Mouse (Mus musculus): ENCODE results near the gene Tcp10a.
"Not testable (repeated sequence)": the region's sequence is repeated elsewhere in the genome, so short reads cannot be mapped to it uniquely, and the experiment has no call there.

Tcp10a gene

DNA sequence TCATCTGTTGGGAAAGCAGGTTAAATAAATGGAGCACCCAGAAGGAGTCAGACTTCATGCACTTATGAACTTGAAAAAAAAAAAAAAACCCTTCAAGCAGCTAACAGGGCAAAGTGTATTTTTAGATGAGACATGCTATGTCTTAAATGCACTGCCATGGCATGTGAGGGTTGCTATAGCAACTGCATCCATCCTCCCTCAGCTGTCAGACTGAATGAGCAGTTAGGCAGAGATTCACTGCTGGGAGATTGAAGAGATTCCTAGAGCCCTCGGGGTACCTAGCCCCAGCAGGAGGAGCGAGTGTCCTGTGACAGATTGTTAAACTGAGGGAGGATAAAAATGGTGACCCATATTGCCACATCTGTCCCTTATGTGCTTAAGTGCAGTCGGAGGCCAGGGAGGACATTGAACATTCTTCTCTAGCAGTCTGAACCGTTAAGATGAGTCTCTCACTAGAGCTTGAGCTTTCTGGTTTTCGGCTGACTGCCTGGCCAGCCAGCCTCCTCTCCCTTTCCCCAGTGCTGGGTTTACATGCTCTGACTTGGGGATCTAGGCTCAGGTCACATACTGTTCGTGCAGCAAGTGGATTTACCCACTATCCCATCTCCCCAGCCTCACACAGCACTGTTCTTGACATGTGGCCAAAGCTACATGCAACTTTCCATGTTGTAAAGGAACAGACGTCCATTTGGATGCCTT is 42.4 kb downstream of the Tcp10a start:
- DNase-seq (ENCODE audit: low spot score in 2 of 2) = not testable (repeated sequence)

GRCm38 (mm10) chr17:7369401-7369800 is 45.0 kb downstream of the Tcp10a start:
- DNase-seq (ENCODE audit: low spot score in 2 of 2) = not testable (repeated sequence)

- DNase-seq (ENCODE audit: low spot score in 2 of 2) = not testable (repeated sequence)
These were observed 47.4 kb downstream of the Tcp10a start, which contains the start of gene Gm49630 for GRCm38 (mm10) chr17:7371879-7372278. Gene Gm49630, minus strand, starts transcription at chr17:7371979.

- DNase-seq (ENCODE audit: low spot score in 2 of 2) = not testable (repeated sequence)
These were observed 52.7 kb downstream of the Tcp10a start for GRCm38 (mm10) chr17:7376951-7377700.

- DNase-seq (ENCODE audit: low spot score in 2 of 2) = not testable (repeated sequence)
These were observed 53.5 kb downstream of the Tcp10a start for GRCm38 (mm10) chr17:7377907-7378306.

DNA sequence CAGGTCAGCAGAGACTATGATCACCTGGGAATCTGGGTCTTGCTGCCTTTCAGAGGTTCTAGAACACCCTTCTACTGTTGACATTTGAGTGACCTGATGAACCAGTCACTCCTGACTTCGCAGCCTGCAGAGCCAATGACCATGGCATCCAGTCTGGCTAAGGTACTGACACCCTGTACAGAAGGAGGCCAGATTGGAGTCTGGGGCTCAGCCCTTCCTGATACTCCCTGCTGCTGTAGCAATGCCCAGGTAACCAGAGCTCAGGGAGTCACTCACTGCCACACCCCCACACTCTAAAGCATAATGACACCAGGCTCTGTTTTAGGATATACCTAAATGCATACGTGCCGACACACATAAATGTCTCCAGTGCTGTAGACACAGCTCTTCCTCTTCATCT is 58.3 kb downstream of the Tcp10a start:
- DNase-seq (ENCODE audit: low spot score in 2 of 2) = not testable (repeated sequence)

DNA sequence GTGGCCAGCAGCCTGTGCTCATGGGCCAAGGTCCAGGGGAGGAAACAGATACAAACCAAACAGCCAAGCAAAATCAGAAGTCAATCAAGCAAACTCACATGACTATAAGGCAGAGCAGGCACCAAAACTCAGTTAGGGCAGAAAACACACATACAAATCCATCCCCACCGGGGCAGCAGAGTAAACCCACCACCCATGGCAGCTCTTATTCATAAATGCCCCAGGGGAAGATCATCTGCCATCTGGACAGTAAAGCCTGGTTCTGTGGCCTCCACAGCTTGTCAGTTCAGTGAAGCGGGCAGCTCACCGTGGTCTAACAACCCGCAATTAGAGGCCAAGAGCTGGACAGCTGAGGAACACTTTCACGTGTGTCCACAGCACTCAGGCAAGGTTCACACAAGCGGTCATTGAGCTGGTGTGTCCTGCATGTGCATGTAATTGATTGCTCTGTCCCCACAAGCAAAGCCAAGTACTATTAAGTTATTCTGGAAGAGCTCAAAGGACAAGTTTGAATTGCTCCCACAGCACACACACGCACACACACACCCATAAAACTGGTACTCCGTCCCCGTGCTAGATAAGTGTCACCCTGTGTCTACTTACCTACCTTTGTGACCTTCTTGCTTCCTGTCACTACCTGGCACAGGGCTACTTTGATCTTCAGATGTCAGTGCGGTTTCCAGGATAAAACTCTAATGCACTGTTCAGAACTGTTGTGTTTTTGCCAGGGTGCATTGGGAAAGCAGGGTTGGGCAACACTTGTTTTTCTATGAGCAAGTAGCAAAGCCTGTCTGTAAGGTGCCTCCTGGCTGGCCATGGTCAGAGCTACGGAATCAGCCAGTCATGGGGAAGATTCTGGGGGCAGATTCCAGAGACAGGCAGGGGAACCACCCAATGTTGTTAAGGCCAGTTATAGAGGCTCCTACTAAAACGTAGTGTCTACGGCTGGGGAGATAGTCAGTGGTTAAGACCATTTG is 59.0 kb downstream of the Tcp10a start:
- DNase-seq (ENCODE audit: low spot score in 2 of 2) = not testable (repeated sequence)

DNA sequence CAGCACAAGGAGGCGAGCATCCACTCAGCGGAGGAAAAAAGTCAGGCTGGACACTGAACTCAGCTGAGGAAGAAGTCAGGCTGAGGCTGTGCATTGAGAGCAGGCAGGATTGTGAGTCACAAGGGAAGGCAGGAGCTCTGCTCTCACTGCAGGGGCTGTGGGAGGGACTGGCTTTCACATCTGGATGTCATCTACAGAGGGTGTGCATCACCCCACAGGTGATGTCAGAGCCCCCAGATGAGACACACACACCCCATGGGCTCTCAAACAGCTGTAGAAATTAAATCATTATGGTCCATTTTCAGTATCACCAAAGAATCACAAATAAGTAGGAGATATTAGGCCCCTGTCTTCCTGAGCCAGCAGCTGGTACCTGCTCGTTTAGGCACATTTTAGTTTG is 60.9 kb downstream of the Tcp10a start, which contains the start of gene Unc93a2:
Gene Unc93a2, minus strand, starts transcription at position 101 of the 400 bp plus-strand sequence.
- DNase-seq (ENCODE audit: low spot score in 2 of 2) = not testable (repeated sequence)

GRCm38 (mm10) chr17:7386016-7386415 is 61.6 kb downstream of the Tcp10a start:
- not testable (repeated sequence) for DNase-seq (ENCODE audit: low spot score in 2 of 2)

- DNase-seq (ENCODE audit: low spot score in 2 of 2) = not testable (repeated sequence)
These were observed 64.0 kb downstream of the Tcp10a start for GRCm38 (mm10) chr17:7388341-7388957.

DNA sequence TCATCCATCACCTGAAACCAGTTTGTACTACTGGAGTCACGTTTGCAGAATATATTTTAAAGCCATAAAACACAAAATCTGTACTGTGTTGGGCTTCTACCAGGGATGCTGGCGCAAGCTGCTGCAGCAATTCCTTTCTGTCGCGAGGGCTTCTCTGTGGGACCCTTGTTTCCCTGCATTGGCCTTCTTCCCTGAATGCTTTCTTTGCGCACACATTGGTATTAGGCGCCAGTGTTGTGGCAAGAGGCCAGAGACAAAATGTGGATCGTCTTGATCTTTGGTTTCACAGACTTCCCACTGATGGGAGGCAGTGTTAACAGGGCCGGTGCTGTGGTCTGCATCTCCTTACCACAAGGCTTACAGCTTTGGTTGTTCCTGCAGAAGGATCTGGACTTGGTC is 64.5 kb downstream of the Tcp10a start:
- DNase-seq (ENCODE audit: low spot score in 2 of 2) = not testable (repeated sequence)

GRCm38 (mm10) chr17:7389898-7390297 is 65.5 kb downstream of the Tcp10a start:
- not testable (repeated sequence) for DNase-seq (ENCODE audit: low spot score in 2 of 2)

GRCm38 (mm10) chr17:7395116-7395515 is 70.7 kb downstream of the Tcp10a start:
- DNase-seq (ENCODE audit: low spot score in 2 of 2) = not testable (repeated sequence)
